Mouse (Mus musculus) B cell, adult 67 days (primary cell): Measurements from ENCODE around the gene Vps4b. TPM values are rescaled to one million over a fixed set of nuclear protein-coding genes. Genes with fewer than 3 reads are reported as not detected.

Source experiments
- total RNA-seq, 2 experiments: library from RNA; stranded (reverse); gene quantifications; 4 replicates each; pipeline ENCODE4 v1.2.4; 2023

Vps4b gene
- 100 to 1,000 TPM; 112 to 116 TPM for total RNA-seq

GRCm38 (mm10) chr1:106796542-106796924 is at the start of gene Vps4b:
Gene Vps4b (minus strand): TSS chr1:106796728.

GRCm38 (mm10) chr1:106759572-106760435 is 36.7 kb downstream of the Vps4b start, which contains the start of gene Kdsr:
Gene Kdsr (minus strand): TSS chr1:106759727.

Other genes starting within 250 kb of the Vps4b start
- 10 to 100 TPM; 66.3 to 85.6 TPM for gene Bcl2, start 82.5 kb downstream of the Vps4b start, total RNA-seq
- 10 to 100 TPM; 26.0 to 27.1 TPM for gene Kdsr, start 37.0 kb downstream of the Vps4b start, total RNA-seq
- not detected for gene Serpinb5, start 64.4 kb upstream of the Vps4b start, total RNA-seq
- gene Serpinb12, start 137.7 kb upstream of the Vps4b start, total RNA-seq, result not detected
- gene Serpinb13, start 184.3 kb upstream of the Vps4b start, total RNA-seq, result not detected